Mouse (Mus musculus) neural tube, embryonic 14.5 days (tissue): ENCODE measurements around the gene Map7. TPM values are rescaled to one million over a fixed set of nuclear protein-coding genes. Genes with fewer than 3 reads are reported as not detected.

Experiments used
- ATAC-seq: fragments of 200-750 bp; cut with Nextera tagmentation; 2 replicates; pipeline ENCODE4 v1.8.0; 2017; ENCODE audit warnings: low read depth, mild to moderate bottlenecking, moderate TSS enrichment, moderate library complexity
- H3K27ac ChIP-seq: fragments of 300-500 bp; sonication (generic); 2 replicates; pipeline ENCODE4 v1.5.1; 2014; ENCODE audit warnings: low read depth, mild to moderate bottlenecking, control low read depth, low read length, moderate library complexity, mixed read lengths
- H3K27me3 ChIP-seq: fragments of 300-500 bp; sonication (generic); 2 replicates; pipeline ENCODE4 v1.6.1; 2014; ENCODE audit warnings: low read length; ENCODE audit not compliant: control insufficient read depth, insufficient read depth
- H3K36me3 ChIP-seq: fragments of 300-500 bp; sonication (generic); 2 replicates; pipeline ENCODE4 v1.6.1; 2014; ENCODE audit warnings: low read length, mixed read lengths; ENCODE audit not compliant: control insufficient read depth, insufficient read depth
- H3K4me1 ChIP-seq: fragments of 300-500 bp; sonication (generic); 2 replicates; pipeline ENCODE4 v1.6.1; 2014; ENCODE audit warnings: low read length; ENCODE audit not compliant: control insufficient read depth, insufficient read depth
- H3K4me2 ChIP-seq: fragments of 300-500 bp; sonication (generic); 2 replicates; pipeline ENCODE4 v1.6.1; 2014; ENCODE audit warnings: mild to moderate bottlenecking, low read depth, low read length, control low read depth
- H3K4me3 ChIP-seq: fragments of 300-500 bp; sonication (generic); 2 replicates; pipeline ENCODE4 v1.5.1; 2014; ENCODE audit warnings: low read depth, low read length, control low read depth, mixed read lengths
- H3K9ac ChIP-seq: fragments of 300-500 bp; sonication (generic); replicated peaks from 2 replicates; pipeline ENCODE4 v1.6.1; 2014; ENCODE audit warnings: low read depth, mild to moderate bottlenecking, control low read depth, low read length, mixed read lengths
- H3K9me3 ChIP-seq: fragments of 300-500 bp; sonication (generic); 2 replicates; pipeline ENCODE4 v1.6.1; 2016; ENCODE audit warnings: low read length; ENCODE audit not compliant: control insufficient read depth
- WGBS: fragments of 180-500 bp; shearing (Covaris S2); extraction: QIAGEN DNeasy Blood & Tissue Kit; methylation state at CpG from one replicate; pipeline ENCODE4 v1.1.7; 2014; 5-methylcytosine and 5-hydroxymethylcytosine counted together
- polyA plus RNA-seq: library from polyadenylated mRNA; unstranded; fragments of >200 nt; fragmentation: Nextera tagmentation; extraction: Ambion mirVana; gene quantifications from 2 replicates; pipeline ENCODE4 v1.2.1, GENCODE M21; 2014

Gene Map7
- polyA plus RNA-seq, 1 experiment from 2014 or later: 7.4 TPM

GRCm38 (mm10) chr10:20164810-20165209 is 16.5 kb downstream of the Map7 start:
- Histone ChIP-seq H3K27me3 (no peaks in the 10 kb centered on the region), H3K4me3 (no peak overlapping the region), H3K4me1 (no peaks in the 10 kb centered on the region), H3K27ac (no peak overlapping the region), H3K9ac (no peak overlapping the region), H3K4me2 (no peak overlapping the region), H3K9me3 (no peaks in the 10 kb centered on the region), H3K36me3 (no peaks in the 10 kb centered on the region)
- WGBS: 95% methylated on average over 5 of the region's 5 CpGs
- no peak for ATAC-seq

GRCm38 (mm10) chr10:20166797-20167196 is 18.5 kb downstream of the Map7 start:
- no peak overlapping the region for H3K4me2 ChIP-seq
- no peaks in the 10 kb centered on the region for H3K9me3 ChIP-seq
- no peaks in the 10 kb centered on the region for H3K27me3 ChIP-seq
- 81% methylated on average over 11 of the region's 11 CpGs for WGBS
- no peak overlapping the region for H3K27ac ChIP-seq
- no peak for ATAC-seq
- 0 out of 2 replicates have a peak, but pooled peaks cover 11% of the 10 kb centered on the region for H3K4me1 ChIP-seq
- H3K36me3 ChIP-seq: no peaks in the 10 kb centered on the region
- no peak overlapping the region for H3K9ac ChIP-seq
- no peak overlapping the region for H3K4me3 ChIP-seq

GRCm38 (mm10) chr10:20167467-20167866 is 19.2 kb downstream of the Map7 start:
- Histone ChIP-seq H3K4me2 (no peak overlapping the region), H3K27me3 (no peaks in the 10 kb centered on the region), H3K4me3 (no peak overlapping the region), H3K36me3 (no peaks in the 10 kb centered on the region), H3K4me1 (0 out of 2 replicates have a peak, but pooled peaks cover 11% of the 10 kb centered on the region), H3K27ac (no peak overlapping the region), H3K9ac (no peak overlapping the region), H3K9me3 (no peaks in the 10 kb centered on the region)
- ATAC-seq: no peak
- 95% methylated on average over 4 of the region's 4 CpGs for WGBS

DNA sequence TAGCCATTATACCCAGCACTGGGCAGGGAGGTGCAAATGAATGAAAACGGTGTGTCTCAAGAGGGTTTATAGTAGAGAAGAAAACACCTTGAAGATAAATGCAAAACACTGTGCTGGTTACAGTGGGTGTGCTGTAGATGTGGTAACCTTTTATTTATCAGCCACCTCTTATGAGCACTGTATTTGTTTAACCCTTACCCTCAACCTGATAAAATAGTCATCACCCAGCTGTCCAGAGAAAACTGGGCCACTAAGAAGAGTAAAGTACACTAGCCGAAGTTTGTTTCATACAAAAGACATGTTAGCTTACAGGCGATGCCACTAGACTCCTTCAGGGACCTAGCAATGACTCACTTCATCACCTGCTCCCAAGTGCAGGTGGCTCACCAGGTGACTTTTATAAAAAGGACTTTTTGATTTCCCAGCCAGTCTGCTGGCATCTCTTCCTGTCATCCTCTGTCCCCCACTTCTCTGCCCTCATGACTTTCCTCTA is 21.0 kb downstream of the Map7 start:
- no peak for ATAC-seq
- no peak overlapping the region for H3K27ac ChIP-seq
- H3K4me1 ChIP-seq: 0 out of 2 replicates have a peak, but pooled peaks cover 11% of the 10 kb centered on the region
- H3K4me3 ChIP-seq: no peak overlapping the region
- no peaks in the 10 kb centered on the region for H3K9me3 ChIP-seq
- H3K4me2 ChIP-seq: no peak overlapping the region
- H3K36me3 ChIP-seq: no peaks in the 10 kb centered on the region
- H3K9ac ChIP-seq: no peak overlapping the region
- 87% methylated on average over 3 of the region's 3 CpGs for WGBS
- no peaks in the 10 kb centered on the region for H3K27me3 ChIP-seq

GRCm38 (mm10) chr10:20169927-20170604 is 21.8 kb downstream of the Map7 start:
- ATAC-seq: peak; percentile 22; the same call in 1 of the 2 replicates
- H3K9ac ChIP-seq: peak overlapping the region; percentile 39
- H3K27me3 ChIP-seq: no peaks in the 10 kb centered on the region
- H3K27ac ChIP-seq: peak overlapping the region; percentile 1; the same call in 1 of the 2 replicates
- peak overlapping the region; percentile 22 for H3K4me3 ChIP-seq
- H3K36me3 ChIP-seq: no peaks in the 10 kb centered on the region
- H3K4me2 ChIP-seq: peak overlapping the region; percentile 51
- WGBS: 27% methylated on average over 19 of the region's 19 CpGs
- no peaks in the 10 kb centered on the region for H3K9me3 ChIP-seq
- H3K4me1 ChIP-seq: 0 out of 2 replicates have a peak, but pooled peaks cover 11% of the 10 kb centered on the region

DNA sequence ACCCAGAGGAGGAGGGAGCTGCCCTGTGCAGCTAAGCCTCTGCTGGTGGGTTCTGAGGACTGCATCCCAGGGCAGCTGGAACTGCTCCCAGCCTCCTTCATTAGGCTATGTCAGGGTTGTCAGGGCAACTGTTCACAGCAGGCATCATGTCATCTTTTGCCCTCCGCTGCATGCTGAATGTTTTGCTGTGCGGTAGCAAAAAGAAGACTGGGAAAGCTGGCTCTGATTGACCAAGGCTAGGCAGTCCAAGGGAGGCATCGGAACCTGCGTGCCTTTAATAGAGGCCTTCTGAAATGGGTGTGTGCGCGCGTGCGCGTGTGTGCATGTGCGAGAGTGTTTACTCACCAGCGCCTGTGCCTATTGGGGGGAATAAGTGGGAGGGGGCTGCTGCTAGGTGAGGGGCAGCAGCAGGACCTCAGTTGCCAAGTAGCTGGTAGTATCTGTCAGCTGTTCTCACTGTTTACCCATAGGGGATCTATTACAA is 22.4 kb downstream of the Map7 start:
- Histone ChIP-seq H3K36me3 (no peaks in the 10 kb centered on the region), H3K4me1 (0 out of 2 replicates have a peak, but pooled peaks cover 11% of the 10 kb centered on the region), H3K27ac (peak overlapping the region; percentile 45; the same call in 1 of the 2 replicates), H3K9me3 (no peaks in the 10 kb centered on the region), H3K27me3 (no peaks in the 10 kb centered on the region), H3K4me3 (peak overlapping the region; percentile 22), H3K9ac (peak overlapping the region; percentile 39), H3K4me2 (peak overlapping the region; percentile 51)
- WGBS: 17% methylated on average over 11 of the region's 11 CpGs
- peak; percentile 97 for ATAC-seq

DNA sequence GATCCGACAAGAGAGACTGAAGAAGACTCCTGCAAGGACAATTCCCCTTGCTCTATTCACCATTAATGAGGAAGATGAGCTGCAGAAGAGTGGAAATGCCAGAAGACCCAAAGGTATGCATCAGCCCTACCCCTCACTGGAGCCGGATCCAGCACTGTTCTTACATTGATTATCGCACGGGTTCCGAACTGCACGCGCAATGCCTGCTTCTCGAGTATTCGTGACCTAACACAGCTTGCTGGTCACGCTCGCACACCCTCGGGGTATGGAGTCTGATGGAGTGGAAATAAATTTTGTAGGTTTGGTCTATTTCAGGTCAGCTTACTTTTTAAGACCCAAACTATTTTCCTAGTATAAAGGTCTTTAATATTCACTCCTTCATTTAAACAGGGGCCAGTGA is 22.9 kb downstream of the Map7 start:
- peak overlapping the region; percentile 45; the same call in 1 of the 2 replicates for H3K27ac ChIP-seq
- WGBS: 43% methylated on average over 12 of the region's 12 CpGs

GRCm38 (mm10) chr10:20171756-20172155 is 23.5 kb downstream of the Map7 start:
- H3K27me3 ChIP-seq: no peaks in the 10 kb centered on the region
- 63% methylated on average over 4 of the region's 4 CpGs for WGBS
- no peak overlapping the region for H3K27ac ChIP-seq
- H3K9ac ChIP-seq: no peak overlapping the region
- peak overlapping the region; percentile 3; the same call in 1 of the 2 replicates for H3K4me3 ChIP-seq
- H3K4me1 ChIP-seq: 0 out of 2 replicates have a peak, but pooled peaks cover 11% of the 10 kb centered on the region
- H3K36me3 ChIP-seq: no peaks in the 10 kb centered on the region
- no peak for ATAC-seq
- no peaks in the 10 kb centered on the region for H3K9me3 ChIP-seq
- peak overlapping the region; percentile 51; the same call in 1 of the 2 replicates for H3K4me2 ChIP-seq

More for the DNA sequence above, 22.9 kb downstream of the Map7 start:
- H3K4me3 ChIP-seq: peak overlapping the region; percentile 22
- H3K36me3 ChIP-seq: no peaks in the 10 kb centered on the region
- H3K27me3 ChIP-seq: no peaks in the 10 kb centered on the region
- H3K9me3 ChIP-seq: no peaks in the 10 kb centered on the region
- peak; percentile 30; the same call in 1 of the 2 replicates for ATAC-seq
- peak overlapping the region; percentile 51 for H3K4me2 ChIP-seq
- H3K4me1 ChIP-seq: 0 out of 2 replicates have a peak, but pooled peaks cover 11% of the 10 kb centered on the region
- no peak overlapping the region for H3K9ac ChIP-seq

DNA sequence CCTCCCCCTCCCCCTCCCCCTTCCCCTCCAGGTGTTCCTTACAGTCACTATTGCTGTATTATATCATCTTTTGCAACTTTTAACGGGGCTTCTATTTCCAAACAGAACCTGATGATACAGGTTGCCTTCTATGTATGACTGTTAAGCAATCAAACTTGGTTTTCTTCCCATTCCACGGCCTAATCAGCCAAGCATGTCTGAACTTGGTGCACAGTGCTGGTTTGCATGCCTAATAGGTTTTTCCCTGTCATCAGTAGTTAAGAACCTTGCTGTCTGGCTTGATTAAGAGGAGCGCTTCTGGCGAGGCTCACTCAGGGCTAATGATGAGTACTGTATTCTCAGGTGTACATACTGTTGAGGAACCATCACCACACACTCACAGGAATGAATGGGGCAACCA is 25.5 kb downstream of the Map7 start:
- H3K27ac ChIP-seq: no peak overlapping the region
- no peaks in the 10 kb centered on the region for H3K27me3 ChIP-seq
- no peak overlapping the region for H3K9ac ChIP-seq
- 0 out of 2 replicates have a peak, but pooled peaks cover 11% of the 10 kb centered on the region for H3K4me1 ChIP-seq
- H3K36me3 ChIP-seq: no peaks in the 10 kb centered on the region
- WGBS: 90% methylated on average over 4 of the region's 4 CpGs
- H3K9me3 ChIP-seq: no peaks in the 10 kb centered on the region
- no peak overlapping the region for H3K4me3 ChIP-seq
- H3K4me2 ChIP-seq: no peak overlapping the region
- no peak for ATAC-seq
